Comparison of ENCODE assay signal across 48 mouse cellular contexts in the genomic region with DNA sequence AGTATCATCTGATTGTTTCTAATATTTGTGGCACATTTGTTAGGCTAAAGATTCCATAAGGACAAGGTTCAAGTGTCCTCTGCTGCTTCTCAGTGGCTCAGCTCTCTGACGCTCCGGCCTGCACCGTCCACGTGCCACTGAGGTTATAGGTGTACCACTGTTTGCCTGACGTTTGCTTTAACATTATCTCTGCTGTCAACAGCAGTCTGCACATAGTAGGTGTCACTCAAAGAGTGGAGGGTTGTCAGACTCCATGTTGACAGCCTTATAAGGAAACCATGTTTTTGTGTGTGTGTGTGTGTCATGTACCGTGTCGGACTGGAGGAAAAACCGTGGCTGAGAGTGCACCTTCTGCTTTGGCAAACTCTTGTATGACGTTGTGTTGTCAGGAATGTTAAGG. TPM values are rescaled to one million over a fixed set of nuclear protein-coding genes. Genes with fewer than 3 reads are reported as not detected.
"Had no signal": no experiment of that assay in that cellular context is flagged by ENCODE, and none has a peak within 500 bp of the region (broad histone marks: within the 10 kb centered on the region; RNA-seq: fewer than 3 reads in every experiment).

No protein-coding gene starts in this region.

- H3K27me3 ChIP-seq: limb, embryonic 12.5 days; limb, embryonic 13.5 days; limb, embryonic 15.5 days; liver, embryonic 12.5 days; liver, embryonic 13.5 days; liver, embryonic 15.5 days; lung, embryonic 15.5 days; megakaryocyte, embryonic 14.5 days; midbrain, embryonic 12.5 days; midbrain, embryonic 13.5 days; midbrain, embryonic 15.5 days; neural tube, embryonic 12.5 days had no signal

- ATAC-seq: liver, embryonic 12.5 days; liver, postnatal 0 days; lung, postnatal 0 days; midbrain, embryonic 13.5 days; midbrain, embryonic 15.5 days; midbrain, embryonic 16.5 days had no signal

- H3K4me3 ChIP-seq: limb, embryonic 10.5 days; limb, embryonic 12.5 days; limb, embryonic 13.5 days; limb, embryonic 15.5 days; liver, embryonic 12.5 days; liver, embryonic 13.5 days; liver, embryonic 15.5 days; lung, embryonic 15.5 days; megakaryocyte, embryonic 14.5 days; midbrain, embryonic 10.5 days; midbrain, embryonic 12.5 days; midbrain, embryonic 13.5 days; midbrain, embryonic 15.5 days; myocyte; neural tube, embryonic 12.5 days had no signal

- DNase-seq: left cerebral cortex, postnatal 4 days; liver; liver, embryonic 13.5 days; liver, postnatal 0 days; lung, adult 18-20 months; lung, adult 2 months; lung, embryonic 14.5 days; lung, postnatal 10 days; lung, postnatal 14 days; lung, postnatal 36 days; lung, postnatal 4 days; midbrain, embryonic 14.5 days had no signal

- H3K4me2 ChIP-seq: limb, embryonic 12.5 days; limb, embryonic 13.5 days; limb, embryonic 15.5 days; liver, embryonic 11.5 days; liver, embryonic 12.5 days; liver, embryonic 13.5 days; liver, embryonic 15.5 days; lung, embryonic 14.5 days; lung, embryonic 15.5 days; midbrain, embryonic 11.5 days; midbrain, embryonic 12.5 days; midbrain, embryonic 13.5 days; midbrain, embryonic 15.5 days; neural tube, embryonic 12.5 days had no signal

- H3K9me3 ChIP-seq: limb, embryonic 10.5 days; limb, embryonic 15.5 days; liver, embryonic 12.5 days; liver, embryonic 13.5 days; liver, embryonic 15.5 days; lung, embryonic 15.5 days; midbrain, embryonic 15.5 days; neural tube, embryonic 12.5 days had no signal

- H3K9ac ChIP-seq: limb, embryonic 12.5 days; limb, embryonic 13.5 days; limb, embryonic 15.5 days; liver, embryonic 12.5 days; liver, embryonic 13.5 days; liver, embryonic 14.5 days; liver, embryonic 15.5 days; liver, postnatal 0 days; lung, embryonic 14.5 days; lung, embryonic 15.5 days; midbrain, embryonic 12.5 days; midbrain, embryonic 13.5 days; midbrain, embryonic 15.5 days; neural tube, embryonic 12.5 days had no signal

- H3K27ac ChIP-seq: limb, embryonic 10.5 days; limb, embryonic 12.5 days; limb, embryonic 13.5 days; limb, embryonic 15.5 days; liver, embryonic 12.5 days; liver, embryonic 13.5 days; liver, embryonic 14.5 days; liver, embryonic 15.5 days; lung, embryonic 15.5 days; macrophage; midbrain, embryonic 10.5 days; midbrain, embryonic 12.5 days; midbrain, embryonic 13.5 days; midbrain, embryonic 15.5 days; neural tube, embryonic 12.5 days had no signal

RNA-seq across cellular contexts. Expression of gene Gm10197, which starts 36.3 kb away (rescaled TPM):
- total RNA-seq: left cerebral cortex, adult 8-10 months; left cerebral cortex, postnatal 10 days; left cerebral cortex, postnatal 14 days; left cerebral cortex, postnatal 25 days; left cerebral cortex, postnatal 36 days; left cerebral cortex, postnatal 4 days; liver, adult 2 months; megakaryocyte progenitor cell, adult 5-6 weeks; megakaryocyte, adult 5-6 weeks; megakaryocyte-erythroid progenitor cell, adult 5-6 weeks; midbrain, postnatal 0 days; monocyte, adult 5-6 weeks had no signal
- polyA plus RNA-seq: limb, embryonic 11.5 days; limb, embryonic 12.5 days; limb, embryonic 13.5 days; limb, embryonic 14.5 days; limb, embryonic 15.5 days; liver, adult 2 months; liver, embryonic 11.5 days; liver, embryonic 12.5 days; liver, embryonic 13.5 days; liver, embryonic 14.5 days; liver, embryonic 15.5 days; liver, embryonic 16.5 days; liver, postnatal 0 days; lung, adult 2 months; lung, embryonic 16.5 days; lung, postnatal 0 days; macrophage; midbrain, embryonic 11.5 days; midbrain, embryonic 12.5 days; midbrain, embryonic 13.5 days; midbrain, embryonic 15.5 days; midbrain, embryonic 16.5 days; midbrain, postnatal 0 days; myocyte; neural tube, embryonic 11.5 days; neural tube, embryonic 12.5 days had no signal
